Mouse (Mus musculus) heart, adult 2 months (tissue): Measurements from ENCODE around the gene Zfhx3. TPM values are rescaled to one million over a fixed set of nuclear protein-coding genes. Genes with fewer than 3 reads are reported as not detected.

ENCODE experiments used
- DNase-seq, 2 experiments: peaks; one replicate each; pipeline ENCODE4 v3.0.0; 2021
- H3K27ac ChIP-seq: fragments of 200-600 bp; 2 replicates; pipeline ENCODE4 v1.8.1; 2022
- H3K27me3 ChIP-seq: fragments of 200-500 bp; 2 replicates; pipeline ENCODE4 v1.6.1; 2012; ENCODE audit warnings: mild to moderate bottlenecking, low read length, inconsistent platforms, mixed read lengths; ENCODE audit not compliant: control insufficient read depth, insufficient read depth
- H3K36me3 ChIP-seq: fragments of 200-500 bp; 2 replicates; pipeline ENCODE4 v1.6.1; 2012; ENCODE audit warnings: low read length, inconsistent platforms; ENCODE audit not compliant: control insufficient read depth, insufficient read depth
- H3K4me1 ChIP-seq: fragments of 200-500 bp; 2 replicates; pipeline ENCODE4 v1.6.1; 2011; ENCODE audit warnings: low read length; ENCODE audit not compliant: control insufficient read depth, insufficient read depth
- H3K4me3 ChIP-seq: fragments of 200-600 bp; 2 replicates; pipeline ENCODE4 v1.8.1; 2022
- H3K79me2 ChIP-seq: fragments of 200-500 bp; replicated peaks from 2 replicates; pipeline ENCODE4 v1.6.1; 2012; ENCODE audit warnings: mild to moderate bottlenecking, inconsistent platforms, low read length, moderate library complexity, mixed read lengths; ENCODE audit not compliant: control insufficient read depth, insufficient read depth
- H3K9ac ChIP-seq: fragments of 200-500 bp; 2 replicates; pipeline ENCODE4 v1.6.1; 2012; ENCODE audit warnings: low read depth, mild to moderate bottlenecking, control low read depth, inconsistent platforms, low read length, mixed read lengths
- CTCF ChIP-seq: fragments of 200-600 bp; IDR thresholded peaks from 2 replicates; pipeline ENCODE4 v1.8.1; 2022; ENCODE audit warnings: antibody characterized with exemption, mild to moderate bottlenecking, moderate library complexity
- EP300 ChIP-seq: fragments of 200-500 bp; IDR thresholded peaks from 2 replicates; pipeline ENCODE4 v1.6.1; 2011; ENCODE audit warnings: low read depth, low read length, control low read depth; ENCODE audit not compliant: insufficient read depth
- POLR2A ChIP-seq: fragments of 200-500 bp; IDR thresholded peaks from 2 replicates; pipeline ENCODE4 v1.6.1; 2011; ENCODE audit warnings: mild to moderate bottlenecking, low read depth, low read length, control low read depth; ENCODE audit not compliant: insufficient read depth
- WGBS: fragments of 180-500 bp; shearing (Covaris S2); methylation state at CpG from one replicate; pipeline ENCODE4 v1.1.7; 2018; 5-methylcytosine and 5-hydroxymethylcytosine counted together
- intact Hi-C: fragments of 180-260 bp; cut with DNase I; formaldehyde crosslinking; loops from one replicate; pipeline ENCODE4 v1.15.1; 2025
- polyA plus RNA-seq: library from polyadenylated mRNA; depleted of rRNA; stranded (reverse); fragments of >200 nt; gene quantifications from 2 replicates; pipeline ENCODE4 v1.2.3, GENCODE M21; 2012
- total RNA-seq, 2 experiments: library from RNA; stranded (reverse); gene quantifications; 2 replicates each; pipeline ENCODE4 v1.2.3; 2021

The Zfhx3 gene
- total and polyA plus RNA-seq, 3 experiments, result 1.8 to 8.3 (median 6.9) TPM

DNA sequence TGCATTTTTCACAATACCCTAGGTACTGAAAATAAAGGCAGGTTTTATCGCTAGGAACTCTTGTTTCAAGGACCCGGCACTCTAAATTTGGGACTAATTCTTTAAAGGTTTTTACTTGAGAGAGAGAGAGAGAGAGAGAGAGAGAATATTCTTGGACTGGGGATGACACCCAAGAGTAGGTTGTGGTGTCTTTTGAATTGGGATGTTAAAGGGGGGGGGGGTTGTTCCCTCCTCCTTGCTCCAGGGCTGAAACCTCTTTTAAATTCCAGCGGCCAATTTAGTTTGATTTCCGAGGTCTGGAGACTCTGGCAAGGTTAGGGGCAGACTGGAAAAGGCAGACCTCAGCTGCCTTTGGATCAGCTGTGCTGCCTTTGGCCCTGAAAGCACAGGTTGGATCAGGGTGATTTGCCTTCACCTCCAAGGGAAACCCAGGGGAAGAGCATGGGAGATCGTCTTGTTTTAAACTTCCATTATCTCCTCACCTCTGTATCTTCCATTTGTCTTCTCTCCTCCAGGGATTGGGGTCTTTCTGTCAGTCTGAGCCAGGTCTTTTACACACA, 755.7 kb downstream of the Zfhx3 start:
- H3K27me3 ChIP-seq, result peaks cover 14% of the 10 kb centered on the region
- H3K4me1 ChIP-seq, result peaks cover 4% of the 10 kb centered on the region
- no peak overlapping the region for H3K27ac ChIP-seq
- 31% methylated on average over 5 of the region's 5 CpGs for WGBS
- no peaks in the 10 kb centered on the region for H3K36me3 ChIP-seq
- no peaks in the 10 kb centered on the region for H3K79me2 ChIP-seq
- no peak overlapping the region for H3K4me3 ChIP-seq
- intact Hi-C loops, result no loop called here
- no peak overlapping the region for H3K9ac ChIP-seq
- TF ChIP-seq POLR2A (no peak), EP300 (no peak), CTCF (no peak)
- DNase-seq, result no peak

- no peaks in the 10 kb centered on the region; the same call in 1 of the 2 replicates for H3K79me2 ChIP-seq
- no peaks in the 10 kb centered on the region for H3K36me3 ChIP-seq
- no peak overlapping the region for H3K4me3 ChIP-seq
- DNase-seq, result no peak
- H3K27ac ChIP-seq, result no peak overlapping the region
- intact Hi-C loops, result no loop called here
- H3K4me1 ChIP-seq, result peaks cover 3% of the 10 kb centered on the region
- no peak overlapping the region for H3K9ac ChIP-seq
- H3K27me3 ChIP-seq, result peaks cover 14% of the 10 kb centered on the region
- WGBS, result 30% methylated on average over 3 of the region's 3 CpGs
- TF ChIP-seq POLR2A, result no peak
- TF ChIP-seq EP300, result no peak
- TF ChIP-seq CTCF, result no peak
Observed at GRCm38 (mm10) chr8:108699011-108699410, 756.6 kb downstream of the Zfhx3 start.

- 34% methylated on average over 23 of the region's 23 CpGs for WGBS
- intact Hi-C loops, result no loop called here
- no peak for DNase-seq
- TF ChIP-seq CTCF, result no peak
- no peak for TF ChIP-seq POLR2A
- TF ChIP-seq EP300, result no peak
- H3K27me3 ChIP-seq, result peaks cover 14% of the 10 kb centered on the region
- H3K36me3 ChIP-seq, result no peaks in the 10 kb centered on the region
- H3K27ac ChIP-seq, result no peak overlapping the region
- no peak overlapping the region for H3K9ac ChIP-seq
- H3K79me2 ChIP-seq, result no peaks in the 10 kb centered on the region; the same call in 1 of the 2 replicates
- no peak overlapping the region for H3K4me3 ChIP-seq
- peaks cover 1% of the 10 kb centered on the region for H3K4me1 ChIP-seq
Observed at GRCm38 (mm10) chr8:108699454-108700345, 757.3 kb downstream of the Zfhx3 start.

GRCm38 (mm10) chr8:108701381-108702175, 759.1 kb downstream of the Zfhx3 start:
- H3K9ac ChIP-seq, result no peak overlapping the region
- no peak overlapping the region for H3K27ac ChIP-seq
- DNase-seq, result no peak
- no peak overlapping the region for H3K4me3 ChIP-seq
- no peaks in the 10 kb centered on the region for H3K36me3 ChIP-seq
- WGBS, result 80% methylated on average over 7 of the region's 7 CpGs
- intact Hi-C loops, result no loop called here
- TF ChIP-seq CTCF (no peak), POLR2A (no peak), EP300 (no peak)
- H3K79me2 ChIP-seq, result no peaks in the 10 kb centered on the region; the same call in 1 of the 2 replicates
- H3K27me3 ChIP-seq, result peaks cover 9% of the 10 kb centered on the region
- peaks cover 1% of the 10 kb centered on the region for H3K4me1 ChIP-seq

- no peak overlapping the region for H3K27ac ChIP-seq
- H3K4me1 ChIP-seq, result peaks cover 1% of the 10 kb centered on the region
- WGBS, result 87% methylated on average over 1 of the region's 1 CpGs
- peaks cover 7% of the 10 kb centered on the region for H3K27me3 ChIP-seq
- no peak for DNase-seq
- no peak overlapping the region for H3K4me3 ChIP-seq
- no peaks in the 10 kb centered on the region for H3K36me3 ChIP-seq
- no peaks in the 10 kb centered on the region; the same call in 1 of the 2 replicates for H3K79me2 ChIP-seq
- no peak for TF ChIP-seq CTCF
- no peak for TF ChIP-seq POLR2A
- no peak for TF ChIP-seq EP300
- H3K9ac ChIP-seq, result no peak overlapping the region
- intact Hi-C loops, result no loop called here
Observed at GRCm38 (mm10) chr8:108702201-108702600, 759.8 kb downstream of the Zfhx3 start.
